Mouse (Mus musculus): ENCODE results near the gene Rragc. TPM values are rescaled to one million over a fixed set of nuclear protein-coding genes. Genes with fewer than 3 reads are reported as not detected.
"Not testable (repeated sequence)": the region's sequence is repeated elsewhere in the genome, so short reads cannot be mapped to it uniquely, and the experiment has no call there.

Gene Rragc
- polyA plus RNA-seq, 1 experiment from 2014 or later, result 48.5 TPM

GRCm38 (mm10) chr4:123940878-123941277 lies 23.6 kb downstream of the Rragc start:
- H3K4me3 ChIP-seq (ENCODE audit: low read depth, low read length); H3K9me3 ChIP-seq (ENCODE audit: control insufficient read depth, low read length); ATAC-seq (ENCODE audit: low FRiP score); H3K4me1 ChIP-seq (ENCODE audit: control insufficient read depth, insufficient read depth, low read length); H3K27me3 ChIP-seq (ENCODE audit: control insufficient read depth, insufficient read depth, low read length); H3K9ac ChIP-seq (ENCODE audit: low read length); H3K36me3 ChIP-seq (ENCODE audit: control insufficient read depth, insufficient read depth, low read length); H3K27ac ChIP-seq (ENCODE audit: low read depth, low read length); H3K4me2 ChIP-seq; DNase-seq (ENCODE audit: low spot score, missing footprints): not testable (repeated sequence)
- 75% methylated on average over 7 of the region's 7 CpGs for WGBS

GRCm38 (mm10) chr4:123946701-123947100 lies 29.5 kb downstream of the Rragc start:
- Histone ChIP-seq H3K27ac (ENCODE audit: low read depth, low read length) (no peak overlapping the region), H3K4me3 (ENCODE audit: low read depth, low read length) (no peak overlapping the region), H3K9ac (ENCODE audit: low read length) (no peak overlapping the region), H3K36me3 (ENCODE audit: control insufficient read depth, insufficient read depth, low read length) (no peaks in the 10 kb centered on the region), H3K4me2 (no peak overlapping the region), H3K9me3 (ENCODE audit: control insufficient read depth, low read length) (no peaks in the 10 kb centered on the region), H3K4me1 (ENCODE audit: control insufficient read depth, insufficient read depth, low read length) (no peaks in the 10 kb centered on the region), H3K27me3 (ENCODE audit: control insufficient read depth, insufficient read depth, low read length) (no peaks in the 10 kb centered on the region)
- no peak for ATAC-seq (ENCODE audit: low FRiP score)
- 86% methylated on average over 4 of the region's 4 CpGs for WGBS
- no peak for DNase-seq (ENCODE audit: low spot score, missing footprints)

- ATAC-seq (ENCODE audit: low FRiP score), result no peak
- no peak overlapping the region for H3K4me2 ChIP-seq
- H3K36me3 ChIP-seq (ENCODE audit: control insufficient read depth, insufficient read depth, low read length), result no peaks in the 10 kb centered on the region
- no peaks in the 10 kb centered on the region for H3K27me3 ChIP-seq (ENCODE audit: control insufficient read depth, insufficient read depth, low read length)
- no peaks in the 10 kb centered on the region for H3K9me3 ChIP-seq (ENCODE audit: control insufficient read depth, low read length)
- H3K4me3 ChIP-seq (ENCODE audit: low read depth, low read length), result no peak overlapping the region
- 72% methylated on average over 5 of the region's 5 CpGs for WGBS
- no peak overlapping the region for H3K27ac ChIP-seq (ENCODE audit: low read depth, low read length)
- no peak overlapping the region for H3K9ac ChIP-seq (ENCODE audit: low read length)
- no peaks in the 10 kb centered on the region for H3K4me1 ChIP-seq (ENCODE audit: control insufficient read depth, insufficient read depth, low read length)
- DNase-seq (ENCODE audit: low spot score, missing footprints), result no peak
These were observed 29.9 kb downstream of the Rragc start for GRCm38 (mm10) chr4:123947149-123947548.

- Histone ChIP-seq H3K27ac (ENCODE audit: low read depth, low read length) (no peak overlapping the region), H3K4me1 (ENCODE audit: control insufficient read depth, insufficient read depth, low read length) (no peaks in the 10 kb centered on the region), H3K36me3 (ENCODE audit: control insufficient read depth, insufficient read depth, low read length) (no peaks in the 10 kb centered on the region), H3K27me3 (ENCODE audit: control insufficient read depth, insufficient read depth, low read length) (no peaks in the 10 kb centered on the region), H3K4me3 (ENCODE audit: low read depth, low read length) (no peak overlapping the region), H3K9ac (ENCODE audit: low read length) (no peak overlapping the region), H3K9me3 (ENCODE audit: control insufficient read depth, low read length) (no peaks in the 10 kb centered on the region), H3K4me2 (no peak overlapping the region)
- DNase-seq (ENCODE audit: low spot score, missing footprints) (no peak), ATAC-seq (ENCODE audit: low FRiP score) (no peak)
- WGBS, result 89% methylated on average over 6 of the region's 6 CpGs
These were observed 31.7 kb downstream of the Rragc start for GRCm38 (mm10) chr4:123948901-123949300.

- Histone ChIP-seq H3K27ac (ENCODE audit: low read depth, low read length) (no peak overlapping the region), H3K9ac (ENCODE audit: low read length) (no peak overlapping the region), H3K4me3 (ENCODE audit: low read depth, low read length) (no peak overlapping the region), H3K27me3 (ENCODE audit: control insufficient read depth, insufficient read depth, low read length) (no peaks in the 10 kb centered on the region), H3K9me3 (ENCODE audit: control insufficient read depth, low read length) (no peaks in the 10 kb centered on the region), H3K36me3 (ENCODE audit: control insufficient read depth, insufficient read depth, low read length) (no peaks in the 10 kb centered on the region), H3K4me2 (no peak overlapping the region), H3K4me1 (ENCODE audit: control insufficient read depth, insufficient read depth, low read length) (no peaks in the 10 kb centered on the region)
- WGBS, result 76% methylated on average over 10 of the region's 10 CpGs
- ATAC-seq (ENCODE audit: low FRiP score), result no peak
- DNase-seq (ENCODE audit: low spot score, missing footprints), result no peak
These were observed 32.4 kb downstream of the Rragc start for GRCm38 (mm10) chr4:123949649-123950048.

GRCm38 (mm10) chr4:123952059-123952458 lies 34.8 kb downstream of the Rragc start:
- no peak for DNase-seq (ENCODE audit: low spot score, missing footprints)
- no peak for ATAC-seq (ENCODE audit: low FRiP score)
- no peak overlapping the region for H3K4me2 ChIP-seq
- no peaks in the 10 kb centered on the region for H3K9me3 ChIP-seq (ENCODE audit: control insufficient read depth, low read length)
- no peaks in the 10 kb centered on the region for H3K36me3 ChIP-seq (ENCODE audit: control insufficient read depth, insufficient read depth, low read length)
- 61% methylated on average over 7 of the region's 8 CpGs for WGBS
- H3K4me1 ChIP-seq (ENCODE audit: control insufficient read depth, insufficient read depth, low read length), result no peaks in the 10 kb centered on the region
- peaks cover 4% of the 10 kb centered on the region for H3K27me3 ChIP-seq (ENCODE audit: control insufficient read depth, insufficient read depth, low read length)
- no peak overlapping the region for H3K9ac ChIP-seq (ENCODE audit: low read length)
- no peak overlapping the region for H3K27ac ChIP-seq (ENCODE audit: low read depth, low read length)
- H3K4me3 ChIP-seq (ENCODE audit: low read depth, low read length), result no peak overlapping the region

- Histone ChIP-seq H3K27ac (ENCODE audit: low read depth, low read length) (no peak overlapping the region), H3K4me3 (ENCODE audit: low read depth, low read length) (0 out of 2 replicates have a peak overlapping the region, but pooled peaks have one; percentile 7)
These were observed 39.7 kb downstream of the Rragc start for GRCm38 (mm10) chr4:123956703-123957491.

GRCm38 (mm10) chr4:123957492-123957808 lies 40.2 kb downstream of the Rragc start:
- DNase-seq (ENCODE audit: low spot score, missing footprints) (no peak), ATAC-seq (ENCODE audit: low FRiP score) (peak; percentile 50)
- H3K9ac ChIP-seq (ENCODE audit: low read length), result no peak overlapping the region
- WGBS, result 50% methylated on average over 4 of the region's 4 CpGs
- no peak overlapping the region for H3K4me2 ChIP-seq
- H3K36me3 ChIP-seq (ENCODE audit: control insufficient read depth, insufficient read depth, low read length), result no peaks in the 10 kb centered on the region
- no peak overlapping the region for H3K4me3 ChIP-seq (ENCODE audit: low read depth, low read length)
- no peaks in the 10 kb centered on the region for H3K9me3 ChIP-seq (ENCODE audit: control insufficient read depth, low read length)
- no peaks in the 10 kb centered on the region for H3K4me1 ChIP-seq (ENCODE audit: control insufficient read depth, insufficient read depth, low read length)
- H3K27ac ChIP-seq (ENCODE audit: low read depth, low read length), result no peak overlapping the region
- H3K27me3 ChIP-seq (ENCODE audit: control insufficient read depth, insufficient read depth, low read length), result peaks cover 9% of the 10 kb centered on the region

More at GRCm38 (mm10) chr4:123956703-123957491, 39.7 kb downstream of the Rragc start:
- no peaks in the 10 kb centered on the region for H3K9me3 ChIP-seq (ENCODE audit: control insufficient read depth, low read length)
- H3K4me2 ChIP-seq, result peak overlapping the region; percentile 27
- peaks cover 9% of the 10 kb centered on the region for H3K27me3 ChIP-seq (ENCODE audit: control insufficient read depth, insufficient read depth, low read length)
- H3K4me1 ChIP-seq (ENCODE audit: control insufficient read depth, insufficient read depth, low read length), result no peaks in the 10 kb centered on the region
- peak; percentile 99 for DNase-seq (ENCODE audit: low spot score, missing footprints)
- 7% methylated on average over 31 of the region's 31 CpGs for WGBS
- ATAC-seq (ENCODE audit: low FRiP score), result peak; percentile 88
- H3K36me3 ChIP-seq (ENCODE audit: control insufficient read depth, insufficient read depth, low read length), result no peaks in the 10 kb centered on the region
- H3K9ac ChIP-seq (ENCODE audit: low read length), result peak overlapping the region; percentile 36; the same call in 1 of the 2 replicates

GRCm38 (mm10) chr4:123957891-123958290 lies 40.6 kb downstream of the Rragc start:
- ATAC-seq (ENCODE audit: low FRiP score) (no peak), DNase-seq (ENCODE audit: low spot score, missing footprints) (no peak)
- Histone ChIP-seq H3K36me3 (ENCODE audit: control insufficient read depth, insufficient read depth, low read length) (no peaks in the 10 kb centered on the region), H3K4me2 (no peak overlapping the region), H3K27ac (ENCODE audit: low read depth, low read length) (no peak overlapping the region), H3K27me3 (ENCODE audit: control insufficient read depth, insufficient read depth, low read length) (peaks cover 9% of the 10 kb centered on the region), H3K9me3 (ENCODE audit: control insufficient read depth, low read length) (no peaks in the 10 kb centered on the region), H3K4me1 (ENCODE audit: control insufficient read depth, insufficient read depth, low read length) (no peaks in the 10 kb centered on the region), H3K4me3 (ENCODE audit: low read depth, low read length) (no peak overlapping the region), H3K9ac (ENCODE audit: low read length) (no peak overlapping the region)
- WGBS, result 73% methylated on average over 4 of the region's 4 CpGs
